Mouse (Mus musculus): Measurements from ENCODE around the gene Hhat. TPM values are rescaled to one million over a fixed set of nuclear protein-coding genes. Genes with fewer than 3 reads are reported as not detected.
A peak's percentile ranks its signal among the peaks of the same experiment; 100 is the strongest.

Hhat gene
- total and polyA plus RNA-seq, 3 experiments, result 0.21 to 1.2 (median 1.1) TPM

- TF ChIP-seq CHD1 (IDR thresholded peaks at IDR 0.05; ENCODE audit: low read depth, low read length) (no peak), SIN3A (IDR thresholded peaks at IDR 0.05; ENCODE audit: low read length) (no peak), ELF1 (IDR thresholded peaks at IDR 0.05; ENCODE audit: low read depth, low read length) (no peak; the same call in 1 of the 2 replicates), ZNF384 (IDR thresholded peaks at IDR 0.05; ENCODE audit: low read depth, low read length) (no peak)
Observed at GRCm38 (mm10) chr1:192726996-192727624, 43.9 kb downstream of the Hhat start (continued).

DNA sequence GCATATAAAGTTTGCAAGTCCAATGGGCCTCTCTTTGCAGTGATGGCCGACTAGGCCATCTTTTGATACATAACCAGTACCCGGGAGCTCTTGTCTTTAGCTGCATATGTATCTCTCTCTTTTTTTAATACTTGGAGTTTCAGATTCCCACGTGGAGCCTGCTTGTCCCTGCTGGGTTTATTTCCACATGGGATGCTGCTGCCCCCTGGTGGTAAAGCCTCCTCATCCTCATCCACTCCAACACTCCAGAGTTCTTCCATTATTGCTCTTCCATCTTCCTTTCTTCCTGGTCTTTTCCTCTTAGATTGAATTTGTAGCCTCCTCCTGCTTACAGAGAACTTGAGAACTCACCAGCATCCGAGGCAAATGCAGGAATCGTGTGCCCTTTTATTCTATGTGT, 48.9 kb downstream of the Hhat start:
- H3K4me2 ChIP-seq (ENCODE audit: insufficient read depth, low read depth, poor library complexity, severe bottlenecking), result no peak overlapping the region
- H3K27ac ChIP-seq (ENCODE audit: insufficient read depth, low read depth), result no peak overlapping the region
- no peak overlapping the region for H3K4me3 ChIP-seq (replicated peaks in 1 of 3; ENCODE audit: low read depth in 2 of 3, low read length in 2 of 3, poor library complexity in 1 of 3)
- dilution Hi-C loops (cut with MboI; ENCODE audit: extremely low pct_ligation_motif_present, extremely low pct_unique_long_range_greater_than_20kb, low sequenced_read_pairs) (no loop called here), in situ Hi-C loops (cut with MboI; ENCODE audit: low pct_ligation_motif_present, low pct_unique_long_range_greater_than_20kb, low sequenced_read_pairs) (loop anchor here (25.0 kb wide), 1 partner anchor 535 kb away; the partner anchor contains the start of gene Kcnh1)
- H3K9me3 ChIP-seq (replicated peaks; ENCODE audit: low read length), result no peaks in the 10 kb centered on the region
- no peaks in the 10 kb centered on the region for H3K36me3 ChIP-seq (replicated peaks in 1 of 2; ENCODE audit: control insufficient read depth in 1 of 2, insufficient read depth in 1 of 2, low read length in 1 of 2)
- no peak overlapping the region for H3K9ac ChIP-seq (ENCODE audit: insufficient read depth, low read depth)
- TF ChIP-seq MAX (IDR thresholded peaks at IDR 0.05; ENCODE audit: low read length), result no peak
- TF ChIP-seq RAD21 (IDR thresholded peaks at IDR 0.05; ENCODE audit: low read depth, low read length), result peak; percentile 45
- no peak for TF ChIP-seq IRF4 (IDR thresholded peaks at IDR 0.05; ENCODE audit: low read depth, low read length)
- no peak for TF ChIP-seq HCFC1 (IDR thresholded peaks at IDR 0.05; ENCODE audit: low read depth, low read length)
- TF ChIP-seq ZC3H11A (IDR thresholded peaks at IDR 0.05; ENCODE audit: low read depth, low read length), result no peak
- peak; percentile 57; the same call in 1 of the 2 replicates for TF ChIP-seq MYC (IDR thresholded peaks at IDR 0.05; ENCODE audit: low read depth, low read length)
- TF ChIP-seq SMC3 (IDR thresholded peaks at IDR 0.05; ENCODE audit: low read depth, low read length), result peak; percentile 45; the same call in 1 of the 2 replicates
- no peak for TF ChIP-seq JUN (IDR thresholded peaks at IDR 0.05; ENCODE audit: insufficient read depth, low read depth, low read length)
- no peak for TF ChIP-seq RCOR1 (conservative IDR thresholded peaks at IDR 0.05; ENCODE audit: low read depth, low read length)
- TF ChIP-seq TBP (conservative IDR thresholded peaks at IDR 0.05; ENCODE audit: low read depth, low read length), result no peak
- TF ChIP-seq TCF12 (IDR thresholded peaks at IDR 0.05; ENCODE audit: low read depth, low read length), result no peak
- no peak for TF ChIP-seq USF2 (conservative IDR thresholded peaks at IDR 0.05; ENCODE audit: low read depth, low read length)
- TF ChIP-seq CTCF (conservative IDR thresholded peaks at IDR 0.05 in 1 of 2, IDR thresholded peaks at IDR 0.05 in 1 of 2; ENCODE audit: low read depth in 2 of 2, low read length in 2 of 2), result peak; percentile 65 to 77
- no peaks in the 10 kb centered on the region for H3K79me2 ChIP-seq (replicated peaks; ENCODE audit: control insufficient read depth, extremely low read depth, insufficient read depth, poor library complexity, severe bottlenecking)
- DNase-seq (ENCODE audit: extremely low read depth), result peak; percentile 50
- peaks cover 2% of the 10 kb centered on the region for H3K27me3 ChIP-seq (replicated peaks)
- no peaks in the 10 kb centered on the region; a peak in 1 of 4 replicates for H3K4me1 ChIP-seq (ENCODE audit: control insufficient read depth in 1 of 2, insufficient read depth in 2 of 2)

DNA sequence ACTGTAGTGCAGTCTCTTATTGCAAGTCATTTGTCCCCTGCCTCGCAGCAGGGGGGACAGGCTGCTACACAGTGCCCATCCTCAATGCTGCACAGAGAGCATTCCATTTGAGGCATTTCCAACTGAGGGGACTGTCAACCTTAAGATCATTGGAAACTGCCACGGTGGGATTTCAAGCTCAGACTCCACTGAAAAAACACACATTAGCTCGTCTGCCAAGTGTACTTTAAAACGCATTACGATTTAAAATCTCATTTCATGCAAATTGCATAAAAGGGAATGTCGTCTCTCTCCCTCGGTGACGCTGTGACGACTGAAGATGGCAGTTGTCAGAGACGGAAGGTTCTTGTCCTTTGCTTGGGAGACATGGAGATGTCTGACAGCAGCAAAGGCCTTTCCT, 50.9 kb downstream of the Hhat start:
- Histone ChIP-seq H3K36me3 (replicated peaks in 1 of 2; ENCODE audit: control insufficient read depth in 1 of 2, insufficient read depth in 1 of 2, low read length in 1 of 2) (no peaks in the 10 kb centered on the region), H3K79me2 (replicated peaks; ENCODE audit: control insufficient read depth, extremely low read depth, insufficient read depth, poor library complexity, severe bottlenecking) (no peaks in the 10 kb centered on the region), H3K9me3 (replicated peaks; ENCODE audit: low read length) (no peaks in the 10 kb centered on the region), H3K4me3 (replicated peaks in 1 of 3; ENCODE audit: low read depth in 2 of 3, low read length in 2 of 3, poor library complexity in 1 of 3) (no peak overlapping the region), H3K4me1 (ENCODE audit: control insufficient read depth in 1 of 2, insufficient read depth in 2 of 2) (no peaks in the 10 kb centered on the region; a peak in 1 of 4 replicates), H3K9ac (ENCODE audit: insufficient read depth, low read depth) (no peak overlapping the region), H3K4me2 (ENCODE audit: insufficient read depth, low read depth, poor library complexity, severe bottlenecking) (no peak overlapping the region), H3K27me3 (replicated peaks) (peaks cover 2% of the 10 kb centered on the region), H3K27ac (ENCODE audit: insufficient read depth, low read depth) (no peak overlapping the region)
- dilution Hi-C loops (cut with MboI; ENCODE audit: extremely low pct_ligation_motif_present, extremely low pct_unique_long_range_greater_than_20kb, low sequenced_read_pairs) (no loop called here), in situ Hi-C loops (cut with MboI; ENCODE audit: low pct_ligation_motif_present, low pct_unique_long_range_greater_than_20kb, low sequenced_read_pairs) (loop anchor here (25.0 kb wide), 1 partner anchor 533 kb away; the partner anchor contains the start of gene Kcnh1)
- TF ChIP-seq CHD1 (IDR thresholded peaks at IDR 0.05; ENCODE audit: low read depth, low read length) (no peak), MXI1 (IDR thresholded peaks at IDR 0.05; ENCODE audit: low read depth, low read length) (no peak), CHD2 (IDR thresholded peaks at IDR 0.05; ENCODE audit: low read length) (no peak), HCFC1 (IDR thresholded peaks at IDR 0.05; ENCODE audit: low read depth, low read length) (no peak), ETS1 (conservative IDR thresholded peaks at IDR 0.05; ENCODE audit: low read depth, low read length) (no peak), ZNF384 (IDR thresholded peaks at IDR 0.05; ENCODE audit: low read depth, low read length) (no peak), RAD21 (IDR thresholded peaks at IDR 0.05; ENCODE audit: low read depth, low read length) (no peak), GABPA (IDR thresholded peaks at IDR 0.05; ENCODE audit: insufficient replicate concordance, low read depth, low read length) (no peak), MYC (IDR thresholded peaks at IDR 0.05; ENCODE audit: low read depth, low read length) (no peak), NRF1 (IDR thresholded peaks at IDR 0.05; ENCODE audit: low read depth, low read length) (no peak), ZC3H11A (IDR thresholded peaks at IDR 0.05; ENCODE audit: low read depth, low read length) (no peak), MAFK (IDR thresholded peaks at IDR 0.05; ENCODE audit: insufficient replicate concordance, low read length) (no peak), TCF12 (IDR thresholded peaks at IDR 0.05; ENCODE audit: low read depth, low read length) (no peak), EP300 (IDR thresholded peaks at IDR 0.05; ENCODE audit: low read length) (no peak), BHLHE40 (IDR thresholded peaks at IDR 0.05; ENCODE audit: low read depth, low read length) (no peak), MEF2A (IDR thresholded peaks at IDR 0.05; ENCODE audit: borderline replicate concordance, low read depth, low read length) (no peak), UBTF (IDR thresholded peaks at IDR 0.05; ENCODE audit: low read depth, low read length) (no peak)
- no peak for DNase-seq (ENCODE audit: extremely low read depth)
